Mouse (Mus musculus) T-cell, adult 2 months (primary cell): ENCODE data around the gene Jak3.
A peak's percentile ranks its signal among the peaks of the same experiment; 100 is the strongest.

Experiments used
- DNase-seq: peaks from one replicate; pipeline ENCODE4 v3.0.0; 2022; ENCODE audit warnings: low spot score

Gene Jak3

GRCm38 (mm10) chr8:71676020-71676741 lies at the start of gene Jak3:
TSS of gene Jak3 (plus strand) at chr8:71676296.
- peak; percentile 72 for DNase-seq

GRCm38 (mm10) chr8:71626753-71627152 lies 49.3 kb upstream of the Jak3 start:
- DNase-seq = no peak

GRCm38 (mm10) chr8:71627265-71628099 lies 48.6 kb upstream of the Jak3 start:
- no peak for DNase-seq

DNA sequence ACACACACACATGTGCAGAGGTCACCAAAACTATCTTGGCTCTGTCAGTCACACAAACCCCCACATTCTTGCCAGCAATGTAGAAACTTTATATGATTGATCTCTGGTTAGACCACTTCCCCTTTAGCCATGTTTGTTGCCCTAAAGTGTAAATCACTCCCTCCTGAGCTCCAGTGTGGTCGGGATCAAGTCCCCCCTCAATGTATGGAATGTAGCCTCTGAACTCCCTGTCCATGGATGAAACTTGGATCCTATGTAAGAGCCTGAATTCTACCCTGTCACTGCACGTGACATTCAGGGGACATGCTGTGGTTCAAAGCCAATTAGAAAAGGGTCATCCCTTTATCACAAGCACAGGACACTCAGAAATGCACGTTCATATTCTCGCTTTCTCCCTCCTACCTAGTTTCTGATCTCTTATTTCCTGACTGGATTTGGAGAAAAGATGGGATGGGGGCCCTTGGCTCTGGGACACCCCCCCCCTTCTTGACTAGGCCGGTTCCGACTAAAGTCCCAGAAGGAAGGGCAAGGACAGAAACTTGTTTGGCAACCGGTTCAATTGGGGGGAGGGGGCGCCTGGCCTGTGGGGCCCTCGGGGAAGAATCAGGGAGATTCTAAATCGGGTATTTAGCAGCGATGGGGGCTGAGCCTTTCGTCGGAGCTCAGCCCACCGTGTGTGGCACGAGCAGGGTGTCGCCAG lies 47.5 kb upstream of the Jak3 start:
- no peak for DNase-seq

DNA sequence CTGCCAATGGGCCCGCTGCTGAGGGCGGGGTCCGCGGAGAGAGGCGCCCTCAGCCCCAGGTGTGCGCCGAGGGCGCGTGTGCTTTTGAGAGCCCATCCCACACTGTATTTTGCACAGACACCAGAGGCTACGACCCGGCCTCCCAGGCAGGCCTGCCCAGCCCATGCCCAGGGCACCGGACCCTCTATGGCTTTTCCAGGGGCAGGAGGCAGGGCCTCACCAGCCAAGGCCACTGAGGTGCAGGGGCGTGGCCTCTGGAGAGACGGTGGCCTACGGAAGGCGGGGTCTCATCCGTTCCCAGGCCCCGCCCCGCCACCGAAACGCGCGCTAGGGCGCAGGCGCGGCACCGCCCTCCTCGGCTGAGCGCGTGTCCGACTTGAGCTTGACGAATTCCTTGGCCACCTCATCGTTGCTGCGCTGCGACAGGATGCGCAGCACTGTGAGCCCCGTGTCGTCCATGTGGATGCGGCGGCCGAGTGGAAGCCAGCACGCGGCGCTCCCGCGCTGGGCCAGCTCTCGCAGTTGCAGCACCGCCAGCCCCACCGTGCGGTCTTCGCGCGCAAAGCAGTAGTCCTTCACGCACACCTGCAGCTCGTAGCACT lies 46.9 kb upstream of the Jak3 start:
- peak; percentile 88 for DNase-seq

GRCm38 (mm10) chr8:71629781-71630212 lies 46.3 kb upstream of the Jak3 start:
- no peak for DNase-seq

DNA sequence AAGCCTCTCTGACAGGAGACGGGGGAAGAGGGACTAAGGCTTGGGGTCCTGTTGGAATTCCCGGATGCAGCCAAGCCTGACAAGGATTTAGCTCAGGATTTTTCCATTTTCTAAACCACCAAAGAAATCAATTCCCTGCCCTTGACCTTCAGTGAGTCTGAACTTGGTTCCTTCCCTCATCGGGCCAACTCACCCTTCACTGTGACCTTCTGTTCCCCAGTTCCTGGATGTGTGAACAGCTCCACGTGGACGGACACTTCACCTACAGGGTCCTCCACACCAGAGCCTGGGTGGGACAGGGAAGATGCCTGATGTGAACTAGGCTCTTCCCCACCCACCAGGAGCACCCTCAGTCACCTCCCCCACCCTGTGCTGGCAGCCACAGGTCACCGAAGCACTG lies 45.3 kb upstream of the Jak3 start:
- no peak for DNase-seq

DNA sequence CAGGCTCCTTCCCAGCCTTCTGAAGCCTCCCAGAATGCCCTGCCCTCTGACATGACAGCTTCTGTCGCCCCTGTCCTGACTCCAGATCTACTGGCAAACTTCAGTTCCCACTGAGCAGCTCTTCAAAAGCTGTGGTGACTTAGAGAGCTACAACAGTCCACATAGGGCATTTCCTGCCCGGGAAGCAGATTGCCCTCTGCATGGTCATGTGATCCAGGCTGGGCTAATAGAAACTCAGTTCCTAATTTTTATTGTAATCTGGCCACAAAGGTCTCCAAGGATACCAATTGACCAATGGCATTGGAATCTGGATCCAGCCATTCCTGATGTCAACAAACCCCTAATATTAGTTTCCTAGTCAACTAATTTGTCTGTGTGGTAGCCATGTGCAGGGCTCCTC lies 44.2 kb upstream of the Jak3 start:
- DNase-seq = no peak

- peak; percentile 58 for DNase-seq
Observed at GRCm38 (mm10) chr8:71633164-71633563, 42.9 kb upstream of the Jak3 start.

DNA sequence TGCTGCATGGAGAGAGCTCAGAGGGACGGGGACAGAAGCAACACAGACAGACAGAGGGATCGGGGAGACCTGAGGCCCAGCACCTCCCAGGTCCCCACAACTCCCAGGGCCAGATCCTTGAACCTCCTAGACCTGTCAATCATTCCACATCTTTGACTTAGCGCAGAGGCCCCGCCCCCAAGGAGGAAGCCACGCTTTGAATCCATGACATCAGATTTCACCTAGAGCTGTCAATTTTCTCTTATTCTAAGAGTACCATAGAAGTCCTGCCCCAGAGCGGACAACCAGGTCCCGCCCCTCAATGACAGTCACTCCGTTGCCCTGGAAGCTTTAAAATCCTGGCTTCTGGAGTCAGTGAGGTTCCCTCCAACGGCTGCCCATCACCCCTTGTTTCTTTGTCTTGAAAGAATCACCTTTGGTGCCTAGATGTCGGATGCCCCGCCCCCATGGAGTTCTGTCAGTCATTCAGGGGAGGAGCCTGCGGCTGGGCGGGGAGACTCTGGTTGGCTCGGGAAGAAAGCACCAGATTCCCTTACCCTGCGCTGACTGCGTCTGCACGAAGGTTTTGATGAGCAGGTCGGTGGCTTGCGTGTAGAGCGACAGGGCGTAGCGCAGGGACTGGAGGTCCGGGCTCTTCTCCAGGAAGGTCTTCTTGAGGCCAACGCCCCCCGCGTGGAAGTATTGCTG lies 42.0 kb upstream of the Jak3 start:
- peak; percentile 67 for DNase-seq

- no peak for DNase-seq
Observed at GRCm38 (mm10) chr8:71637149-71638095, 38.7 kb upstream of the Jak3 start.

DNA sequence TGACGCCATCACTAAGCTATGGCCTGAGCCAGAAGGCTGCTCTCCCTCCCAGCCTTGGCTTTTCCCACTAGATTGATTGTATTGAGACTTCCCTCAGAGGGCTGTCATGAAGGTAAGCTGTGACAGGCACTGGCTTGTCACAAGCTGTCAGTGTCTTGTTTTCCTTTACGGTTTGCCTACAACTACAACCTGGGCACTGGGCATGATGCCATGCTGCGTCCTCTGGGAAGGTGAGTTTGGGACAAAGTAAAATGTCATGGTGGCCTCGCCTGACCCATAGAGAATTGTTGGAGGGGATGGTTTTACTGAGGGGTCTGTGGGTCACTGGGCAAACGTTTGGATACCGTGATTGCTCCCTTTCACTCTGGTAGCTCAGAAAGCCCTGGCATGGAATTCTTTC lies 37.8 kb upstream of the Jak3 start:
- DNase-seq = no peak

DNA sequence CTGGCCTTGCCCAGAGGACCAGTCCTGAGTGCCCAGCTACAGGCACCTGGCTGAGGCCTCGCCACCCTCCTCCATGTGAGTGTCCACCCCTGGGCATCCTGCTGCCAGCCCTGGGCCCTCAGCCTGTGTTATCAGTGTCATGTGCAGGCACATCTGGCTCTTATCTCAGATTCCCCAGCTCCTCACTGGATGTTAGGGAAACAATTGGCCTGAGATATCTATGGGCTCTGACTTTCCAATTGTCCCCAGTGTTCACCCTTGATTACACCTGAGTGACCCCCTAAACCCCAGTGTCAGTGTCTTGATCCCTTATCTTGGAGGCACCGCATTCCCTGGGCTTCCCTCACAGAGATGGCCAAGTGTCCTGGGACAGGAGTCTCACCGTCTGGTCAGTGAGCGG lies 36.8 kb upstream of the Jak3 start:
- DNase-seq = no peak

DNA sequence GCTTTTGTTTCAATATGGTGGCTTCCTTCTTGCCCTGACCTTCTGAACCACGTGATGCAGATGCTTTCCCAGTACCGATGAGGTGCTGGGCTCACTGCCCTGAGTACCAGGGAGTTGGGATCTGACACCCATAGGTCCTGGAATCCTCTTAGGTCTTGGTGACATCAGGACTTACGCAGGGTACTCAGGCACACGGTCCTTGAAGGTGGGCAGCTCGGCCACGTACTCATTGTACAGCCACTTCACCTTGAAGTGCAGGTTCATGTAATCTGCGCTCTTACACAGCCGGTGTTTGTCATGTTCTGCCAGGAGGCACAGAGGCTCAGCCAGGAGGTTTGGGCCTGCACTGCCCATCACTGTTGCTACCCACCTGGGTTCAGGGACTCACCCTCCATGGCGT lies 30.6 kb upstream of the Jak3 start:
- DNase-seq = no peak

GRCm38 (mm10) chr8:71654600-71654999 lies 21.5 kb upstream of the Jak3 start:
- no peak for DNase-seq

DNA sequence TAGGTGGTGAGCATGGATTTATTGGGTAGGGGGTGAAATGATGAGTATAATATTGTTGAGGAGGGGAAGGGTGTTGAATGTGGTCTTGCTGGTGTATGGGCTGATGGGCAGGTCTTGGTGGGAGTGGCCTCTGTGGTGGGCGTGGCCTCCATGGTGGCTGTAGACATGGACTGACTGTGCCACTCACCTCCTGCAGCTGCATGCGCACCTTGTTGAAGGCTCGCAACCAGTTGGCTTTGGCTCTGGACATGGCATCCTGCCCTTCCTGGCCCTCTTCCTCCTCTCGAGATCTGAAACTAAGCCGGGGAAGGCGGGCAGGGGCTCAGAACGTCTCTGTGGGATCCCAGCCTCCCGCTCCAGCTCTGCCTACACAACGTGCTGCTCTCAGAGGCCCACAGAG lies 18.3 kb upstream of the Jak3 start:
- no peak for DNase-seq

DNA sequence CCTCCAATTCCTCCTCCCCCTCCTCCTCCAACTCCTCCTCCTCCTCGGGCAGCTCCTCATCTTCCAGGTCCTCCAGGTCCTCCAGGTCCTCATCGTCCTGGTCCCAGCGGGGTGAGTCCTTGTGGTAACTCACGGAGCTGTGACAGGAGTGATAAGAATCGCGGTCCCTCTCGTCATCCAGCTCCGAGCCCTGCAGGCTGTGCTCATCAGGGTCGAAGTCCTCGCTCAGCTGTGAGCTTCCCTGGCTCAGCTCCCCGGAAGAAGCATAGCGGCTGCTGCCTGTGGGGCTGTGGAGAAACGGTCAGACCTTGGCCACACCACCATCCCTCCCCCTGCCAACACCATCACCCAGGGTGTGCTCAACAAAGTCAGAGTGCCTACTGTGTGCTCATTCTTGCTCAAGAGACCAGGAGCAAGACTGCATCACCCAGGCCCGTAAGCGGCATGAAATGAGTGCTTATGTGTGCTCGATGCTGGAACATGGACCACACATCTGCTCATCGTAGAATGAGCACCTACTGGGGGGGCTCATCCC lies 17.5 kb upstream of the Jak3 start:
- DNase-seq = no peak

GRCm38 (mm10) chr8:71659751-71660150 lies 16.3 kb upstream of the Jak3 start:
- no peak for DNase-seq

GRCm38 (mm10) chr8:71660325-71661120 lies 15.6 kb upstream of the Jak3 start:
- DNase-seq = peak; percentile 76
